Mouse (Mus musculus): ENCODE results near the gene Ralgps1. TPM values are rescaled to one million over a fixed set of nuclear protein-coding genes. Genes with fewer than 3 reads are reported as not detected.

Gene Ralgps1
- polyA plus RNA-seq, 1 experiment from 2014 or later, result 19.5 TPM

DNA sequence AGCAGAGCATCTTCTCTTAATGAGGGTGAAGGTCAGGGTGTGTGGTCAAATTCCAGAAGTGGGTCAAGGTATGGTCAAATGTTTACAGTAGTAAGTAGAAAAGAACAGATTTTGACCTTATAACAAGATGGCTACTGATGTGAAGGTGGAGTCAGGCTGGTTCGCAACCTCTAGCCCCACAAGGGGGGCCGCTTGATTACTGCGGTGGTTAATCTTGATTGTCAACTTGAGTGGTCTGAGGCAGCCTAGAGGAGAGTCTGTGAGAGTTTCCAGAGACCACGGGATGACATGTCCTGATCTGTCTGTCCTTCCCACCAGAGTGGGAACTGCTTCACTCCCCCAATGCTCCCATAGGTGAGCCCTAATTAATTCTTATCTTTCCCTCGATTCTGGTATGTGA, 29.3 kb upstream of the Ralgps1 start:
- ATAC-seq (replicated peaks; ENCODE audit: low FRiP score), result no peak
- Histone ChIP-seq H3K4me3 (ENCODE audit: low read depth, low read length) (no peak overlapping the region), H3K36me3 (ENCODE audit: control insufficient read depth, insufficient read depth, low read length) (no peaks in the 10 kb centered on the region), H3K4me2 (ENCODE audit: low read depth, low read length, severe bottlenecking) (no peak overlapping the region), H3K9ac (ENCODE audit: low read length) (no peak overlapping the region), H3K27me3 (ENCODE audit: control insufficient read depth, insufficient read depth, low read length) (no peaks in the 10 kb centered on the region), H3K4me1 (replicated peaks; ENCODE audit: control insufficient read depth, insufficient read depth, low read length) (no peaks in the 10 kb centered on the region), H3K27ac (ENCODE audit: low read depth, low read length) (no peak overlapping the region), H3K9me3 (ENCODE audit: control insufficient read depth, low read length) (no peaks in the 10 kb centered on the region)
- DNase-seq (ENCODE audit: low spot score), result no peak
- WGBS, result 90% methylated on average over 5 of the region's 5 CpGs

GRCm38 (mm10) chr2:33399091-33399490, 27.8 kb upstream of the Ralgps1 start:
- H3K36me3 ChIP-seq (ENCODE audit: control insufficient read depth, insufficient read depth, low read length), result no peaks in the 10 kb centered on the region
- ATAC-seq (replicated peaks; ENCODE audit: low FRiP score) (no peak), DNase-seq (ENCODE audit: low spot score) (no peak)
- no peak overlapping the region for H3K27ac ChIP-seq (ENCODE audit: low read depth, low read length)
- WGBS, result 82% methylated on average over 7 of the region's 7 CpGs
- H3K4me2 ChIP-seq (ENCODE audit: low read depth, low read length, severe bottlenecking), result no peak overlapping the region
- H3K4me1 ChIP-seq (replicated peaks; ENCODE audit: control insufficient read depth, insufficient read depth, low read length), result no peaks in the 10 kb centered on the region
- H3K9ac ChIP-seq (ENCODE audit: low read length), result no peak overlapping the region
- H3K4me3 ChIP-seq (ENCODE audit: low read depth, low read length), result no peak overlapping the region
- H3K9me3 ChIP-seq (ENCODE audit: control insufficient read depth, low read length), result no peaks in the 10 kb centered on the region
- no peaks in the 10 kb centered on the region for H3K27me3 ChIP-seq (ENCODE audit: control insufficient read depth, insufficient read depth, low read length)

GRCm38 (mm10) chr2:33397036-33397435, 25.8 kb upstream of the Ralgps1 start:
- Histone ChIP-seq H3K27me3 (ENCODE audit: control insufficient read depth, insufficient read depth, low read length) (no peaks in the 10 kb centered on the region), H3K9ac (ENCODE audit: low read length) (no peak overlapping the region), H3K4me1 (replicated peaks; ENCODE audit: control insufficient read depth, insufficient read depth, low read length) (no peaks in the 10 kb centered on the region), H3K4me3 (ENCODE audit: low read depth, low read length) (no peak overlapping the region), H3K27ac (ENCODE audit: low read depth, low read length) (no peak overlapping the region), H3K4me2 (ENCODE audit: low read depth, low read length, severe bottlenecking) (no peak overlapping the region), H3K36me3 (ENCODE audit: control insufficient read depth, insufficient read depth, low read length) (no peaks in the 10 kb centered on the region), H3K9me3 (ENCODE audit: control insufficient read depth, low read length) (no peaks in the 10 kb centered on the region)
- DNase-seq (ENCODE audit: low spot score) (no peak), ATAC-seq (replicated peaks; ENCODE audit: low FRiP score) (no peak)
- WGBS, result 82% methylated on average over 4 of the region's 4 CpGs

- DNase-seq (ENCODE audit: low spot score), result no peak
- no peak for ATAC-seq (replicated peaks; ENCODE audit: low FRiP score)
Measured at GRCm38 (mm10) chr2:33395053-33395452, 23.8 kb upstream of the Ralgps1 start.

GRCm38 (mm10) chr2:33393951-33394635, 22.8 kb upstream of the Ralgps1 start:
- H3K4me3 ChIP-seq (ENCODE audit: low read depth, low read length), result no peak overlapping the region
- no peaks in the 10 kb centered on the region for H3K4me1 ChIP-seq (replicated peaks; ENCODE audit: control insufficient read depth, insufficient read depth, low read length)
- H3K27ac ChIP-seq (ENCODE audit: low read depth, low read length), result no peak overlapping the region
- no peak for ATAC-seq (replicated peaks; ENCODE audit: low FRiP score)
- no peak overlapping the region for H3K9ac ChIP-seq (ENCODE audit: low read length)
- no peak for DNase-seq (ENCODE audit: low spot score)
- H3K4me2 ChIP-seq (ENCODE audit: low read depth, low read length, severe bottlenecking), result no peak overlapping the region
- no peaks in the 10 kb centered on the region for H3K36me3 ChIP-seq (ENCODE audit: control insufficient read depth, insufficient read depth, low read length)
- H3K9me3 ChIP-seq (ENCODE audit: control insufficient read depth, low read length), result no peaks in the 10 kb centered on the region
- H3K27me3 ChIP-seq (ENCODE audit: control insufficient read depth, insufficient read depth, low read length), result no peaks in the 10 kb centered on the region
- WGBS, result 85% methylated on average over 11 of the region's 11 CpGs

More at GRCm38 (mm10) chr2:33395053-33395452, 23.8 kb upstream of the Ralgps1 start:
- H3K4me1 ChIP-seq (replicated peaks; ENCODE audit: control insufficient read depth, insufficient read depth, low read length), result no peaks in the 10 kb centered on the region
- H3K27ac ChIP-seq (ENCODE audit: low read depth, low read length), result no peak overlapping the region
- H3K4me2 ChIP-seq (ENCODE audit: low read depth, low read length, severe bottlenecking), result no peak overlapping the region
- H3K9ac ChIP-seq (ENCODE audit: low read length), result no peak overlapping the region
- no peaks in the 10 kb centered on the region for H3K27me3 ChIP-seq (ENCODE audit: control insufficient read depth, insufficient read depth, low read length)
- no peaks in the 10 kb centered on the region for H3K9me3 ChIP-seq (ENCODE audit: control insufficient read depth, low read length)
- WGBS, result 91% methylated on average over 2 of the region's 2 CpGs
- no peaks in the 10 kb centered on the region for H3K36me3 ChIP-seq (ENCODE audit: control insufficient read depth, insufficient read depth, low read length)
- H3K4me3 ChIP-seq (ENCODE audit: low read depth, low read length), result no peak overlapping the region

- Histone ChIP-seq H3K27me3 (ENCODE audit: control insufficient read depth, insufficient read depth, low read length) (no peaks in the 10 kb centered on the region), H3K9ac (ENCODE audit: low read length) (no peak overlapping the region), H3K9me3 (ENCODE audit: control insufficient read depth, low read length) (no peaks in the 10 kb centered on the region), H3K36me3 (ENCODE audit: control insufficient read depth, insufficient read depth, low read length) (no peaks in the 10 kb centered on the region), H3K4me3 (ENCODE audit: low read depth, low read length) (no peak overlapping the region), H3K4me2 (ENCODE audit: low read depth, low read length, severe bottlenecking) (no peak overlapping the region), H3K4me1 (replicated peaks; ENCODE audit: control insufficient read depth, insufficient read depth, low read length) (no peaks in the 10 kb centered on the region), H3K27ac (ENCODE audit: low read depth, low read length) (no peak overlapping the region)
- no peak for ATAC-seq (replicated peaks; ENCODE audit: low FRiP score)
- no peak for DNase-seq (ENCODE audit: low spot score)
Measured at GRCm38 (mm10) chr2:33393021-33393420, 21.7 kb upstream of the Ralgps1 start.

- Histone ChIP-seq H3K27ac (ENCODE audit: low read depth, low read length) (no peak overlapping the region), H3K36me3 (ENCODE audit: control insufficient read depth, insufficient read depth, low read length) (no peaks in the 10 kb centered on the region), H3K9ac (ENCODE audit: low read length) (peak overlapping the region; percentile 14; the same call in 1 of the 2 replicates), H3K4me2 (ENCODE audit: low read depth, low read length, severe bottlenecking) (peak overlapping the region; percentile 69), H3K4me1 (replicated peaks; ENCODE audit: control insufficient read depth, insufficient read depth, low read length) (no peaks in the 10 kb centered on the region; the same call in 1 of the 2 replicates), H3K27me3 (ENCODE audit: control insufficient read depth, insufficient read depth, low read length) (no peaks in the 10 kb centered on the region), H3K9me3 (ENCODE audit: control insufficient read depth, low read length) (no peaks in the 10 kb centered on the region), H3K4me3 (ENCODE audit: low read depth, low read length) (peak overlapping the region; percentile 60)
- ATAC-seq (replicated peaks; ENCODE audit: low FRiP score) (no peak), DNase-seq (ENCODE audit: low spot score) (no peak)
- WGBS, result 34% methylated on average over 18 of the region's 18 CpGs
Measured at GRCm38 (mm10) chr2:33371648-33372408, 542 bp upstream of the Ralgps1 start.

DNA sequence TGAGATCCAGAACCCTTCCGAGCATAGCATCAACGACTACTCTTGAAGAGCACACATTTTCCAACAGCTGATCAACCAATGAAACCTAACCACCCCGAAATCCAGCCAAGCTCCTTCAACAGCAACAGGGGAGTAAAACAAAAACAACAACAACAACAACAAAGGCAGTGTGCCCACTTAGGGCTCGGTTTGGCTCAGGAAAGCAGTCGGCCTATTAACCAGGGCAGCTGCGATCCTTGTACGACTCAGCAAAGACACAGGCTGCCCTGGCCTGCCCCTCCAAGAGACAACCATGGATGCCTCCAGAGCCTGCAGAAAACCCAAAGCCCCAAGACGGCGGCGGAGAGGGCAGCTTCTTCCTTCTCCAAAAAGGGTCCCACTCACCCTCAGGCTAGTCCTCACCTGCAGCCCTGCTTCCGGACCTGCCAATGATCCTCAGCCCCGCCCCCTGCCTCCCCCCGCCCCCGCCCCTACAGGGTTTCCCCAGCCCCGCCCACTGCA, 960 bp downstream of the Ralgps1 start:
- Histone ChIP-seq H3K4me2 (ENCODE audit: low read depth, low read length, severe bottlenecking) (peak overlapping the region; percentile 69), H3K9ac (ENCODE audit: low read length) (peak overlapping the region; percentile 12), H3K36me3 (ENCODE audit: control insufficient read depth, insufficient read depth, low read length) (no peaks in the 10 kb centered on the region), H3K27ac (ENCODE audit: low read depth, low read length) (no peak overlapping the region), H3K27me3 (ENCODE audit: control insufficient read depth, insufficient read depth, low read length) (no peaks in the 10 kb centered on the region), H3K9me3 (ENCODE audit: control insufficient read depth, low read length) (no peaks in the 10 kb centered on the region), H3K4me3 (ENCODE audit: low read depth, low read length) (peak overlapping the region; percentile 60), H3K4me1 (replicated peaks; ENCODE audit: control insufficient read depth, insufficient read depth, low read length) (no peaks in the 10 kb centered on the region; the same call in 1 of the 2 replicates)
- 17% methylated on average over 13 of the region's 15 CpGs for WGBS
- peak; percentile 34 for ATAC-seq (replicated peaks; ENCODE audit: low FRiP score)
- DNase-seq (ENCODE audit: low spot score), result no peak

Measured in forebrain, embryonic 11.5 days (tissue).